Mouse (Mus musculus) small intestine, adult 2 months (tissue): ENCODE measurements around the gene Rab5if. TPM values are rescaled to one million over a fixed set of nuclear protein-coding genes. Genes with fewer than 3 reads are reported as not detected.

Experiments used
- H3K27ac ChIP-seq: fragments of 200-500 bp; 2 replicates; pipeline ENCODE4 v1.5.1; 2012; ENCODE audit warnings: low read depth, low read length, control low read depth, inconsistent platforms; ENCODE audit not compliant: insufficient read depth
- H3K27me3 ChIP-seq: fragments of 200-500 bp; 2 replicates; pipeline ENCODE4 v1.6.1; 2012; ENCODE audit warnings: mild to moderate bottlenecking, moderate library complexity, low read length, inconsistent platforms; ENCODE audit not compliant: control insufficient read depth, insufficient read depth
- H3K36me3 ChIP-seq: fragments of 200-500 bp; 2 replicates; pipeline ENCODE4 v1.6.1; 2012; ENCODE audit warnings: mild to moderate bottlenecking, low read length, control low read depth, inconsistent platforms; ENCODE audit not compliant: control insufficient read depth, insufficient read depth
- H3K4me1 ChIP-seq: fragments of 200-500 bp; 2 replicates; pipeline ENCODE4 v1.6.1; 2012; ENCODE audit warnings: low read length, inconsistent platforms, mixed read lengths; ENCODE audit not compliant: control insufficient read depth, insufficient read depth, insufficient read length
- H3K4me3 ChIP-seq: fragments of 200-500 bp; 2 replicates; pipeline ENCODE4 v1.5.1; 2012; ENCODE audit warnings: low read depth, mild to moderate bottlenecking, control low read depth, inconsistent platforms, low read length, moderate library complexity
- CTCF ChIP-seq: fragments of 200-500 bp; IDR thresholded peaks from 2 replicates; pipeline ENCODE4 v1.5.1; 2012; ENCODE audit warnings: low read depth, mild to moderate bottlenecking, control low read depth, inconsistent platforms, low read length, moderate library complexity, mixed read lengths; ENCODE audit not compliant: insufficient replicate concordance, insufficient read length; ENCODE audit errors: extremely low read depth
- POLR2A ChIP-seq: fragments of 200-500 bp; IDR thresholded peaks from 2 replicates; pipeline ENCODE4 v1.6.1; 2012; ENCODE audit warnings: low read depth, mild to moderate bottlenecking, control low read depth, inconsistent platforms, low read length, moderate library complexity
- WGBS: fragments of 180-500 bp; shearing (Covaris S2); methylation state at CpG from one replicate; pipeline ENCODE4 v1.1.7; 2018; 5-methylcytosine and 5-hydroxymethylcytosine counted together
- polyA plus RNA-seq: library from polyadenylated mRNA; depleted of rRNA; stranded (reverse); fragments of >200 nt; gene quantifications from 2 replicates; pipeline ENCODE4 v1.2.3, GENCODE M21; 2012

Gene Rab5if
- polyA plus RNA-seq, 1 experiment = 105 TPM

- Histone ChIP-seq H3K27me3 (no peaks in the 10 kb centered on the region), H3K27ac (no peak overlapping the region), H3K4me3 (no peak overlapping the region), H3K4me1 (no peaks in the 10 kb centered on the region; the same call in 1 of the 2 replicates), H3K36me3 (peaks cover 7% of the 10 kb centered on the region; the same call in 1 of the 2 replicates)
- TF ChIP-seq POLR2A = no peak
- no peak for TF ChIP-seq CTCF
- 93% methylated on average over 1 of the region's 1 CpGs for WGBS
Observed at GRCm38 (mm10) chr2:156856311-156856710, 6.6 kb upstream of the Rab5if start.

GRCm38 (mm10) chr2:156857385-156857791 lies 5.5 kb upstream of the Rab5if start:
- WGBS = 24% methylated on average over 3 of the region's 3 CpGs
- H3K27me3 ChIP-seq = no peaks in the 10 kb centered on the region
- TF ChIP-seq POLR2A = no peak
- TF ChIP-seq CTCF = no peak
- H3K36me3 ChIP-seq = peaks cover 7% of the 10 kb centered on the region; the same call in 1 of the 2 replicates
- no peaks in the 10 kb centered on the region; the same call in 1 of the 2 replicates for H3K4me1 ChIP-seq
- H3K4me3 ChIP-seq = no peak overlapping the region
- H3K27ac ChIP-seq = peak overlapping the region; percentile 74

GRCm38 (mm10) chr2:156857835-156858234 lies 5.1 kb upstream of the Rab5if start, which contains the start of gene 4930518I15Rik:
TSS of gene 4930518I15Rik (minus strand) at chr2:156857946.
- no peak within 1 kb of the TSS for H3K4me3 ChIP-seq
- 72% methylated on average over 2 of the region's 2 CpGs for WGBS
- no peak for TF ChIP-seq CTCF
- TF ChIP-seq POLR2A = no peak
- no peaks in the 10 kb centered on the region for H3K27me3 ChIP-seq
- peaks cover 7% of the 10 kb centered on the region; the same call in 1 of the 2 replicates for H3K36me3 ChIP-seq
- no peaks in the 10 kb centered on the region; the same call in 1 of the 2 replicates for H3K4me1 ChIP-seq
- H3K27ac ChIP-seq = peak within 1 kb of the TSS; percentile 74

GRCm38 (mm10) chr2:156858671-156859070 lies 4.3 kb upstream of the Rab5if start:
- Histone ChIP-seq H3K27ac (no peak overlapping the region; the same call in 1 of the 2 replicates), H3K4me1 (no peaks in the 10 kb centered on the region; the same call in 1 of the 2 replicates), H3K27me3 (no peaks in the 10 kb centered on the region), H3K36me3 (peaks cover 7% of the 10 kb centered on the region; the same call in 1 of the 2 replicates), H3K4me3 (no peak overlapping the region)
- WGBS = 79% methylated on average over 7 of the region's 7 CpGs
- no peak for TF ChIP-seq POLR2A
- no peak for TF ChIP-seq CTCF

- peaks cover 17% of the 10 kb centered on the region for H3K36me3 ChIP-seq
- WGBS = under 1% methylated on average over 19 of the region's 19 CpGs
- no peaks in the 10 kb centered on the region; the same call in 1 of the 2 replicates for H3K4me1 ChIP-seq
- H3K4me3 ChIP-seq = peak overlapping the region; percentile 93
- no peaks in the 10 kb centered on the region for H3K27me3 ChIP-seq
- TF ChIP-seq POLR2A (no peak), CTCF (no peak)
- H3K27ac ChIP-seq = peak overlapping the region; percentile 95
Observed at GRCm38 (mm10) chr2:156862041-156862717, 749 bp upstream of the Rab5if start.

- H3K27ac ChIP-seq = peak overlapping the region; percentile 78
- peaks cover 26% of the 10 kb centered on the region for H3K36me3 ChIP-seq
- H3K4me3 ChIP-seq = peak overlapping the region; percentile 93
- TF ChIP-seq POLR2A = no peak
- TF ChIP-seq CTCF = no peak
- no peaks in the 10 kb centered on the region for H3K27me3 ChIP-seq
- WGBS = under 1% methylated on average over 28 of the region's 28 CpGs
- no peaks in the 10 kb centered on the region; the same call in 1 of the 2 replicates for H3K4me1 ChIP-seq
Observed at GRCm38 (mm10) chr2:156863487-156864160, 696 bp downstream of the Rab5if start.

GRCm38 (mm10) chr2:156864481-156864880 lies 1.6 kb downstream of the Rab5if start:
- no peak overlapping the region for H3K4me3 ChIP-seq
- no peaks in the 10 kb centered on the region for H3K27me3 ChIP-seq
- TF ChIP-seq POLR2A (no peak), CTCF (no peak)
- 35% methylated on average over 3 of the region's 3 CpGs for WGBS
- H3K36me3 ChIP-seq = peaks cover 32% of the 10 kb centered on the region
- H3K4me1 ChIP-seq = no peaks in the 10 kb centered on the region; the same call in 1 of the 2 replicates
- peak overlapping the region; percentile 78; the same call in 1 of the 2 replicates for H3K27ac ChIP-seq

- no peak for TF ChIP-seq CTCF
- TF ChIP-seq POLR2A = no peak
- Histone ChIP-seq H3K27ac (no peak overlapping the region), H3K4me3 (no peak overlapping the region), H3K36me3 (peaks cover 57% of the 10 kb centered on the region), H3K27me3 (no peaks in the 10 kb centered on the region), H3K4me1 (peaks cover 4% of the 10 kb centered on the region)
- 42% methylated on average over 8 of the region's 8 CpGs for WGBS
Observed at GRCm38 (mm10) chr2:156868994-156869393, 6.1 kb downstream of the Rab5if start.
